Mouse (Mus musculus) hindbrain, embryonic 15.5 days (tissue): ENCODE measurements around the gene Tex13c1. TPM values are rescaled to one million over a fixed set of nuclear protein-coding genes. Genes with fewer than 3 reads are reported as not detected.

ENCODE experiments used
- ATAC-seq: fragments of 200-750 bp; cut with Nextera tagmentation; 2 replicates; pipeline ENCODE4 v1.8.0; 2017; ENCODE audit warnings: low read depth, moderate number of reproducible peaks, moderate TSS enrichment; ENCODE audit not compliant: low FRiP score
- H3K27ac ChIP-seq: fragments of 300-500 bp; sonication (generic); replicated peaks from 2 replicates; pipeline ENCODE4 v1.5.1; 2015; ENCODE audit warnings: mild to moderate bottlenecking, inconsistent platforms
- H3K27me3 ChIP-seq: fragments of 300-500 bp; sonication (generic); 2 replicates; pipeline ENCODE4 v1.6.1; 2015; ENCODE audit warnings: control low read depth, inconsistent platforms
- H3K36me3 ChIP-seq: fragments of 300-500 bp; sonication (generic); 2 replicates; pipeline ENCODE4 v1.6.1; 2015; ENCODE audit warnings: control low read depth, inconsistent platforms
- H3K4me1 ChIP-seq: fragments of 300-500 bp; sonication (generic); replicated peaks from 2 replicates; pipeline ENCODE4 v1.6.1; 2015; ENCODE audit warnings: control low read depth, inconsistent platforms
- H3K4me2 ChIP-seq: fragments of 300-500 bp; sonication (generic); 2 replicates; pipeline ENCODE4 v1.6.1; 2015; ENCODE audit warnings: moderate library complexity, mild to moderate bottlenecking, inconsistent platforms
- H3K4me3 ChIP-seq: fragments of 300-500 bp; sonication (generic); 2 replicates; pipeline ENCODE4 v1.5.1; 2015; ENCODE audit warnings: mild to moderate bottlenecking, inconsistent platforms
- H3K9ac ChIP-seq: fragments of 300-500 bp; sonication (generic); 2 replicates; pipeline ENCODE4 v1.6.1; 2015; ENCODE audit warnings: inconsistent platforms
- H3K9me3 ChIP-seq: fragments of 300-500 bp; sonication (generic); 2 replicates; pipeline ENCODE4 v1.6.1; 2016; ENCODE audit warnings: control low read depth, inconsistent platforms
- WGBS: fragments of 180-500 bp; shearing (Covaris S2); methylation state at CpG from one replicate; pipeline ENCODE4 v1.1.7; 2015; 5-methylcytosine and 5-hydroxymethylcytosine counted together
- polyA plus RNA-seq: library from polyadenylated mRNA; unstranded; fragments of >200 nt; fragmentation: Nextera tagmentation; extraction: Ambion mirVana; gene quantifications from 2 replicates; pipeline ENCODE4 v1.2.1, GENCODE M21; 2015

The Tex13c1 gene
- polyA plus RNA-seq, result not detected in 2 replicates

DNA sequence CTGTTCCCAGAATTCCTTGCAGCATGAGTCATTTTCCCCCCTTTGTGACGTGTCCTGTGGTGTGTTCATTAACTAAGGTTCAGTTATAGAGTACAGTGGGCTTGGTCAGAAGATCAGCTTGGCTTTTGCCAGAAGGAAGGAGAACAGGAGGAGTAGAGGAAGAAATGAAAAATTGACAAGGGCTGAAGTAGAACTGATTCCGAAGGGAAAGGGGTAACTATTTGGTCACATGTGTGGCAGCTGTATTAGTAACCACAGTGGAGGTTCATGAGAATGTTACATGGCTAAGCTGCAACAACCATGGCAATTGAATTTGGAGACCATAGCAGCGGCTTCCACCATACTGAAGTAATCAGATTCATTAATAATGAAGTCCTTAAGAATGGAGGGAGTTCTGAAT is at the start of gene Tex13c1:
TSS of gene Tex13c1 (plus strand) at position 301 of the 400 bp plus-strand sequence.
- Histone ChIP-seq H3K9me3 (no peaks in the 10 kb centered on the region), H3K4me3 (no peak within 1 kb of the TSS), H3K27ac (no peak within 1 kb of the TSS), H3K9ac (no peak within 1 kb of the TSS), H3K36me3 (no peaks in the 10 kb centered on the region), H3K4me1 (no peaks in the 10 kb centered on the region), H3K27me3 (no peaks in the 10 kb centered on the region), H3K4me2 (no peak within 1 kb of the TSS)
- ATAC-seq, result no peak
- WGBS, result 84% methylated on average over 3 of the region's 3 CpGs

Other genes with a start within 250 kb of the Tex13c1 start
- gene Tenm1, start 162.0 kb upstream of the Tex13c1 start, polyA plus RNA-seq, result 29.5 and 32.6 TPM in 2 replicates